Mouse (Mus musculus) forebrain, embryonic 11.5 days (tissue): ENCODE measurements around the gene Bbs10. TPM values are rescaled to one million over a fixed set of nuclear protein-coding genes. Genes with fewer than 3 reads are reported as not detected.
A peak's percentile ranks its signal among the peaks of the same experiment; 100 is the strongest.

ENCODE experiments used
- ATAC-seq: fragments of 200-750 bp; cut with Nextera tagmentation; replicated peaks from 2 replicates; pipeline ENCODE4 v1.8.0; 2017; ENCODE audit warnings: moderate TSS enrichment; ENCODE audit not compliant: low FRiP score
- DNase-seq: peaks from one replicate; pipeline ENCODE4 v3.0.0-alpha.2; 2017; ENCODE audit warnings: low spot score
- H3K27ac ChIP-seq: fragments of 300-500 bp; sonication (generic); 2 replicates; pipeline ENCODE4 v1.5.1; 2014; ENCODE audit warnings: low read depth, low read length
- H3K27me3 ChIP-seq: fragments of 300-500 bp; sonication (generic); 2 replicates; pipeline ENCODE4 v1.6.1; 2014; ENCODE audit warnings: mild to moderate bottlenecking, low read length, mixed read lengths; ENCODE audit not compliant: control insufficient read depth, insufficient read depth
- H3K36me3 ChIP-seq: fragments of 300-500 bp; sonication (generic); 2 replicates; pipeline ENCODE4 v1.6.1; 2014; ENCODE audit warnings: mild to moderate bottlenecking, low read length, moderate library complexity, mixed read lengths; ENCODE audit not compliant: control insufficient read depth, insufficient read depth
- H3K4me1 ChIP-seq: fragments of 300-500 bp; sonication (generic); replicated peaks from 2 replicates; pipeline ENCODE4 v1.6.1; 2014; ENCODE audit warnings: low read length, mixed read lengths; ENCODE audit not compliant: control insufficient read depth, insufficient read depth
- H3K4me2 ChIP-seq: fragments of 300-500 bp; sonication (generic); 2 replicates; pipeline ENCODE4 v1.6.1; 2014; ENCODE audit warnings: low read depth, mild to moderate bottlenecking, low read length, moderate library complexity, mixed read lengths; ENCODE audit not compliant: severe bottlenecking
- H3K4me3 ChIP-seq: fragments of 300-500 bp; sonication (generic); 2 replicates; pipeline ENCODE4 v1.5.1; 2014; ENCODE audit warnings: low read depth, low read length
- H3K9ac ChIP-seq: fragments of 300-500 bp; sonication (generic); 2 replicates; pipeline ENCODE4 v1.6.1; 2014; ENCODE audit warnings: low read length
- H3K9me3 ChIP-seq: fragments of 300-500 bp; sonication (generic); 2 replicates; pipeline ENCODE4 v1.6.1; 2016; ENCODE audit warnings: low read length, mixed read lengths; ENCODE audit not compliant: control insufficient read depth
- WGBS: fragments of 180-500 bp; shearing (Covaris S2); extraction: QIAGEN DNeasy Blood & Tissue Kit; methylation state at CpG from one replicate; pipeline ENCODE4 v1.1.7; 2014; 5-methylcytosine and 5-hydroxymethylcytosine counted together
- polyA plus RNA-seq: library from polyadenylated mRNA; unstranded; fragments of >200 nt; fragmentation: Nextera tagmentation; extraction: Ambion mirVana; gene quantifications from 2 replicates; pipeline ENCODE4 v1.2.1, GENCODE M21; 2014

Gene Bbs10
- polyA plus RNA-seq, 1 experiment from 2014 or later: 9.5 TPM

- Histone ChIP-seq H3K9me3 (no peaks in the 10 kb centered on the region), H3K27ac (no peak overlapping the region), H3K27me3 (no peaks in the 10 kb centered on the region), H3K4me2 (peak overlapping the region; percentile 29), H3K4me3 (no peak overlapping the region), H3K36me3 (no peaks in the 10 kb centered on the region), H3K4me1 (no peaks in the 10 kb centered on the region), H3K9ac (0 out of 2 replicates have a peak overlapping the region, but pooled peaks have one; percentile 1)
- DNase-seq (peak; percentile 60), ATAC-seq (peak; percentile 46; the same call in 1 of the 2 replicates)
- 19% methylated on average over 29 of the region's 29 CpGs for WGBS
These were observed 37.3 kb downstream of the Bbs10 start for GRCm38 (mm10) chr10:111335517-111336352.

GRCm38 (mm10) chr10:111336353-111336713, 37.9 kb downstream of the Bbs10 start:
- Histone ChIP-seq H3K27ac (no peak overlapping the region), H3K4me2 (peak overlapping the region; percentile 29; the same call in 1 of the 2 replicates), H3K9me3 (no peaks in the 10 kb centered on the region), H3K4me3 (no peak overlapping the region), H3K36me3 (no peaks in the 10 kb centered on the region), H3K9ac (no peak overlapping the region), H3K27me3 (no peaks in the 10 kb centered on the region), H3K4me1 (no peaks in the 10 kb centered on the region)
- 17% methylated on average over 10 of the region's 10 CpGs for WGBS
- peak; percentile 12; the same call in 1 of the 2 replicates for ATAC-seq
- DNase-seq: no peak

- Histone ChIP-seq H3K27ac (no peak overlapping the region), H3K9ac (no peak overlapping the region), H3K27me3 (no peaks in the 10 kb centered on the region), H3K4me2 (no peak overlapping the region), H3K4me1 (no peaks in the 10 kb centered on the region), H3K4me3 (no peak overlapping the region), H3K9me3 (no peaks in the 10 kb centered on the region), H3K36me3 (no peaks in the 10 kb centered on the region)
- whole genome bisulfite sequencing: 84% methylated on average over 11 of the region's 11 CpGs
- ATAC-seq (no peak), DNase-seq (no peak)
These were observed 40.8 kb downstream of the Bbs10 start for GRCm38 (mm10) chr10:111339296-111339695.

- 89% methylated on average over 7 of the region's 7 CpGs for WGBS
- H3K27ac ChIP-seq: no peak overlapping the region
- H3K4me1 ChIP-seq: no peaks in the 10 kb centered on the region
- H3K27me3 ChIP-seq: no peaks in the 10 kb centered on the region
- DNase-seq (no peak), ATAC-seq (no peak)
- no peak overlapping the region for H3K9ac ChIP-seq
- H3K36me3 ChIP-seq: no peaks in the 10 kb centered on the region
- H3K4me2 ChIP-seq: no peak overlapping the region
- no peak overlapping the region for H3K4me3 ChIP-seq
- no peaks in the 10 kb centered on the region for H3K9me3 ChIP-seq
These were observed 43.3 kb downstream of the Bbs10 start for GRCm38 (mm10) chr10:111341761-111342160.

- 92% methylated on average over 5 of the region's 5 CpGs for WGBS
- no peak overlapping the region for H3K4me2 ChIP-seq
- H3K4me3 ChIP-seq: no peak overlapping the region
- ATAC-seq (no peak), DNase-seq (no peak)
- no peaks in the 10 kb centered on the region for H3K4me1 ChIP-seq
- no peaks in the 10 kb centered on the region for H3K36me3 ChIP-seq
- H3K27me3 ChIP-seq: no peaks in the 10 kb centered on the region
- no peaks in the 10 kb centered on the region for H3K9me3 ChIP-seq
- no peak overlapping the region for H3K9ac ChIP-seq
- no peak overlapping the region for H3K27ac ChIP-seq
These were observed 45.1 kb downstream of the Bbs10 start for GRCm38 (mm10) chr10:111343555-111343954.

- Histone ChIP-seq H3K9me3 (no peaks in the 10 kb centered on the region), H3K36me3 (no peaks in the 10 kb centered on the region), H3K4me2 (no peak overlapping the region), H3K27ac (no peak overlapping the region), H3K4me1 (no peaks in the 10 kb centered on the region), H3K27me3 (no peaks in the 10 kb centered on the region), H3K9ac (no peak overlapping the region), H3K4me3 (no peak overlapping the region)
- no peak for DNase-seq
- WGBS: 80% methylated on average over 2 of the region's 2 CpGs
- ATAC-seq: no peak
These were observed 49.8 kb downstream of the Bbs10 start for GRCm38 (mm10) chr10:111348263-111348662.

Other genes starting within 250 kb of the Bbs10 start
- gene Osbpl8, start 133.9 kb upstream of the Bbs10 start, polyA plus RNA-seq: 11.9 and 14.4 TPM in 2 replicates
- gene Nap1l1, start 174.5 kb downstream of the Bbs10 start, polyA plus RNA-seq: 399 and 441 TPM in 2 replicates
- 12.5 and 13.1 TPM in 2 replicates for gene Phlda1, start 207.6 kb downstream of the Bbs10 start, polyA plus RNA-seq